Mouse (Mus musculus): ENCODE data around the gene Abi2. TPM values are rescaled to one million over a fixed set of nuclear protein-coding genes. Genes with fewer than 3 reads are reported as not detected.

The Abi2 gene
- polyA plus RNA-seq, 1 experiment from 2014 or later: 23.7 TPM

GRCm38 (mm10) chr1:60503456-60503855 is 94.0 kb downstream of the Abi2 start:
- H3K4me2 ChIP-seq (ENCODE audit: low read depth, low read length): no peak overlapping the region
- no peak overlapping the region for H3K4me3 ChIP-seq (ENCODE audit: low read length)
- WGBS: 70% methylated on average over 5 of the region's 5 CpGs
- H3K9ac ChIP-seq (ENCODE audit: low read length): no peak overlapping the region
- ATAC-seq (replicated peaks; ENCODE audit: extremely low read depth, insufficient read depth, low FRiP score): no peak
- no peak overlapping the region; the same call in 1 of the 2 replicates for H3K27ac ChIP-seq (ENCODE audit: low read length)
- H3K27me3 ChIP-seq (ENCODE audit: control insufficient read depth, insufficient read depth, low read length): no peaks in the 10 kb centered on the region
- peaks cover 29% of the 10 kb centered on the region for H3K36me3 ChIP-seq (ENCODE audit: control insufficient read depth, insufficient read depth)
- no peaks in the 10 kb centered on the region for H3K4me1 ChIP-seq (ENCODE audit: control insufficient read depth, insufficient read depth, low read length)
- no peaks in the 10 kb centered on the region for H3K9me3 ChIP-seq (replicated peaks; ENCODE audit: control insufficient read depth, low read length)

GRCm38 (mm10) chr1:60510584-60510983 is 101.2 kb downstream of the Abi2 start:
- Histone ChIP-seq H3K9me3 (replicated peaks; ENCODE audit: control insufficient read depth, low read length) (no peaks in the 10 kb centered on the region), H3K4me1 (ENCODE audit: control insufficient read depth, insufficient read depth, low read length) (no peaks in the 10 kb centered on the region), H3K4me3 (ENCODE audit: low read length) (no peak overlapping the region), H3K36me3 (ENCODE audit: control insufficient read depth, insufficient read depth) (peaks cover 18% of the 10 kb centered on the region), H3K27ac (ENCODE audit: low read length) (no peak overlapping the region), H3K27me3 (ENCODE audit: control insufficient read depth, insufficient read depth, low read length) (no peaks in the 10 kb centered on the region), H3K9ac (ENCODE audit: low read length) (no peak overlapping the region), H3K4me2 (ENCODE audit: low read depth, low read length) (no peak overlapping the region)
- ATAC-seq (replicated peaks; ENCODE audit: extremely low read depth, insufficient read depth, low FRiP score): no peak
- 55% methylated on average over 2 of the region's 2 CpGs for WGBS

- Histone ChIP-seq H3K27ac (ENCODE audit: low read length) (no peak overlapping the region), H3K9me3 (replicated peaks; ENCODE audit: control insufficient read depth, low read length) (no peaks in the 10 kb centered on the region), H3K36me3 (ENCODE audit: control insufficient read depth, insufficient read depth) (peaks cover 37% of the 10 kb centered on the region), H3K4me1 (ENCODE audit: control insufficient read depth, insufficient read depth, low read length) (no peaks in the 10 kb centered on the region), H3K9ac (ENCODE audit: low read length) (no peak overlapping the region), H3K4me2 (ENCODE audit: low read depth, low read length) (no peak overlapping the region), H3K4me3 (ENCODE audit: low read length) (no peak overlapping the region), H3K27me3 (ENCODE audit: control insufficient read depth, insufficient read depth, low read length) (no peaks in the 10 kb centered on the region)
- WGBS: 88% methylated on average over 6 of the region's 6 CpGs
- ATAC-seq (replicated peaks; ENCODE audit: extremely low read depth, insufficient read depth, low FRiP score): no peak
Observed at GRCm38 (mm10) chr1:60530107-60530506, 120.7 kb downstream of the Abi2 start.

DNA sequence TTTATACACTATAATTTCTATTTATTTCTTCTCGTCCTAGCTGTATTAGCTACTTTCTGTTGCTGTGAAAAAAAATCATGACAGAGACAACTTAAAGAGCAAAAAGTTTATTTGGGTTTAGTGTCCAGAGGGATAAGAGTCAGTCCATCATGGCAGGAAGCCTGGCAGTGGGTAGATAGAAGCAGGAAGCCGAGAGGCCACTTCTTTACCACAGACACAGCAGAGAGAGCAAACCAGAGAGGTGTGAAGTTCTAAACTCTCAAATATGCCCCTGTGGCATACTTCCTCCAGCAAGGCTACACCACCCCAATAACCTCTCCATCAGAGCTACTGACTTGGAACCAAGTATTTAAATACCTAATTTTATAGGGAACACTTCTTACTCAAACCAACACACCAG is 121.2 kb downstream of the Abi2 start:
- Histone ChIP-seq H3K27me3 (ENCODE audit: control insufficient read depth, insufficient read depth, low read length) (no peaks in the 10 kb centered on the region), H3K36me3 (ENCODE audit: control insufficient read depth, insufficient read depth) (peaks cover 34% of the 10 kb centered on the region), H3K4me2 (ENCODE audit: low read depth, low read length) (no peak overlapping the region), H3K9ac (ENCODE audit: low read length) (no peak overlapping the region), H3K4me1 (ENCODE audit: control insufficient read depth, insufficient read depth, low read length) (no peaks in the 10 kb centered on the region), H3K27ac (ENCODE audit: low read length) (no peak overlapping the region), H3K9me3 (replicated peaks; ENCODE audit: control insufficient read depth, low read length) (no peaks in the 10 kb centered on the region), H3K4me3 (ENCODE audit: low read length) (no peak overlapping the region)
- no peak for ATAC-seq (replicated peaks; ENCODE audit: extremely low read depth, insufficient read depth, low FRiP score)
- 81% methylated on average over 2 of the region's 2 CpGs for WGBS

Other genes starting within 250 kb of the Abi2 start
- gene Nbeal1, start 229.0 kb upstream of the Abi2 start, polyA plus RNA-seq (2015; fragmentation: Nextera tagmentation; extraction: Ambion mirVana): 6.4 and 8.1 TPM in 2 replicates
- gene Cyp20a1, start 66.3 kb upstream of the Abi2 start, polyA plus RNA-seq (2015; fragmentation: Nextera tagmentation; extraction: Ambion mirVana): 21.1 and 26.3 TPM in 2 replicates
- 51.4 and 54.2 TPM in 2 replicates for gene Raph1, start 157.5 kb downstream of the Abi2 start, polyA plus RNA-seq (2015; fragmentation: Nextera tagmentation; extraction: Ambion mirVana)

All from heart, embryonic 16.5 days (tissue).